Mouse (Mus musculus) cerebellum, adult 2 months (tissue): Measurements from ENCODE around the gene Olfr171. TPM values are rescaled to one million over a fixed set of nuclear protein-coding genes. Genes with fewer than 3 reads are reported as not detected.
"Not testable (repeated sequence)": the region's sequence is repeated elsewhere in the genome, so short reads cannot be mapped to it uniquely, and the experiment has no call there.

Source experiments
- DNase-seq, 2 experiments: peaks; one replicate each; pipeline ENCODE4 v3.0.0; 2021
- H3K27ac ChIP-seq: fragments of 200-500 bp; 2 replicates; pipeline ENCODE4 v1.5.1; 2012; ENCODE audit warnings: low read length, control low read depth, inconsistent platforms; ENCODE audit not compliant: insufficient read depth
- H3K27me3 ChIP-seq: fragments of 200-500 bp; 2 replicates; pipeline ENCODE4 v1.6.1; 2012; ENCODE audit warnings: inconsistent platforms, mild to moderate bottlenecking, low read length, moderate library complexity; ENCODE audit not compliant: control insufficient read depth, insufficient read depth
- H3K4me1 ChIP-seq: fragments of 200-500 bp; 2 replicates; pipeline ENCODE4 v1.6.1; 2011; ENCODE audit warnings: low read length; ENCODE audit not compliant: control insufficient read depth, insufficient read depth
- H3K4me3 ChIP-seq: fragments of 200-500 bp; replicated peaks from 2 replicates; pipeline ENCODE3; 2011; ENCODE audit warnings: mild to moderate bottlenecking, low read depth, low read length, control low read depth; ENCODE audit not compliant: insufficient read depth
- CTCF ChIP-seq: fragments of 200-500 bp; IDR thresholded peaks from 2 replicates; pipeline ENCODE4 v1.5.1; 2011; ENCODE audit warnings: low read depth, mild to moderate bottlenecking, control low read depth, low read length, moderate library complexity, borderline replicate concordance; ENCODE audit not compliant: insufficient read depth
- POLR2A ChIP-seq: fragments of 200-500 bp; IDR thresholded peaks from 2 replicates; pipeline ENCODE4 v1.6.1; 2011; ENCODE audit warnings: low read length, control low read depth, borderline replicate concordance; ENCODE audit not compliant: insufficient read depth
- WGBS: fragments of 180-500 bp; shearing (Covaris S2); methylation state at CpG from one replicate; pipeline ENCODE4 v1.1.7; 2018; 5-methylcytosine and 5-hydroxymethylcytosine counted together
- polyA plus RNA-seq: library from polyadenylated mRNA; depleted of rRNA; stranded (reverse); fragments of >200 nt; gene quantifications from 2 replicates; pipeline ENCODE4 v1.2.3, GENCODE M21; 2012; rRNA removed

Gene Olfr171
- not detected in 2 replicates for polyA plus RNA-seq

DNA sequence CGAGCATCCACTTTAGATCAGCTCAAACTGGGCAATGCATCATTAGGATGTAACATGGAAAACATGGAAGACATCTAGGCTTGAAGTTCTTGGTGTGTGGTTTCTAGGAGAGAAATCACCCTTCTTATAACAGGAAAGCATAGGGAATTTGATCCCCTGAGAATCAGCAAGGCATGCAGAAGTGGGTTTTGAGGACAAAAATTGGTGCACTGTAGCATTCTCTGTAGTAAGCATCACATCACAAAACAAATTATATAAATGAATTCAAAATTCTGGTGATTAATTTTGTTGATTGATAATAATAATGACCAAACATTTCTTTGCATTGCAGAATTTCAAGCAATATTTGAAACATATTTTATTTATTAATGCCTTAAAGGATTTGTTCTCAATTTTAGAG lies at the start of gene Olfr171:
Olfr171 (minus strand) TSS at position 101 of the 400 bp plus-strand sequence.
- DNase-seq, result no peak
- TF ChIP-seq CTCF, result no peak
- TF ChIP-seq POLR2A, result no peak
- 80% methylated on average over 1 of the region's 1 CpGs for WGBS

DNA sequence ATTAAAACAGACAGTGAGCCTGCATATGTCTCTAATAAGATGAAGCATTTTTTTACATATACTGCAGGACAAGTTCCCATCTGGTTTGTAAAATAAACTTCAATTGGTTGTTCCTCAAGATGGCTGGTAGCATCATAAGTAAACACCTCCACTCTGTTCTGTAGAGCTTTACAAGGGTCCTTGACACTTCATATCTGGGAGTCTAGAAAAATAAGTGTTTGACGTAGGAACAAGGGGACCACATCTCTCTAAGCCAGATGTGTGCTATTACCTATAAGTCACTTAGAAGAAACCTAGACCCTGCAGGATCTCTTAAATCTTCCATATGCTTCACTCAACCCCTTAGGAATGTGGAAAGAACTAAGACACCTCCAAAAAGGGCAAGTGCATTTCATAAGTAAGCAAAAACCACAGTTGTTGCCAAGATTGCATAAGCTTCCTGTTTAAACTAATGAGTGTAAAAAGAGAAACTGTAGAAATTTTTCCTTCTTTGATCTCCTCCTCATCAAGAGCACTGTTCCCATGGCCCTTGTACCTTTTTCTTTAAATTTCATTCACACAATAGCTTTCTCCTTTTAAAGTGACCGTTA lies 41.1 kb upstream of the Olfr171 start:
- H3K27ac ChIP-seq, result no peak overlapping the region
- H3K4me3 ChIP-seq, result no peak overlapping the region
- H3K27me3 ChIP-seq, result no peaks in the 10 kb centered on the region
- DNase-seq, result no peak
- WGBS, result 85% methylated on average over 2 of the region's 2 CpGs
- no peaks in the 10 kb centered on the region for H3K4me1 ChIP-seq
- TF ChIP-seq CTCF (no peak), POLR2A (no peak)

More for the DNA sequence above, at the start of gene Olfr171:
- Histone ChIP-seq H3K27me3 (no peaks in the 10 kb centered on the region), H3K4me3 (no peak within 1 kb of the TSS), H3K27ac (no peak within 1 kb of the TSS), H3K4me1 (no peaks in the 10 kb centered on the region)

DNA sequence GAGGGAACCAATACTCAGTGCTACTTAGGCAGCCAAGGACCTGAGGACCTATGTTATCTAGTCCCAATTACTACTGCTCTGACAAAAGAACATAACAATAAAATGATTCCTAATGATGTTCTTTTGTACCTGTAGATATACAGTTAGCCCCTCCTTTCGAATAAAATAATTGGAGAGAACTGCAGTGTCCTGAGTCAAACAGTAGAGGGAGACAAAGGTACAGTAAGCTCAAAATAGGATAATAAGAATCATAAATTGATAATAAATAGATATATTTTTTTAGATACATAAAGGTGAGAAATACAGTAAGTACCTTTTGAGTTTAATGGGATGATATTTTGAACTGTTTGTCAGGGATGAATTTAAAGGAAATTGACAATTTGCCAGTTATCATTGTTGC lies 36.6 kb upstream of the Olfr171 start:
- TF ChIP-seq CTCF, result no peak
- TF ChIP-seq POLR2A, result no peak
- H3K4me3 ChIP-seq, result no peak overlapping the region
- WGBS, result 47% methylated on average over 1 of the region's 1 CpGs
- DNase-seq, result no peak
- H3K27ac ChIP-seq, result no peak overlapping the region
- no peaks in the 10 kb centered on the region for H3K4me1 ChIP-seq
- no peaks in the 10 kb centered on the region for H3K27me3 ChIP-seq

DNA sequence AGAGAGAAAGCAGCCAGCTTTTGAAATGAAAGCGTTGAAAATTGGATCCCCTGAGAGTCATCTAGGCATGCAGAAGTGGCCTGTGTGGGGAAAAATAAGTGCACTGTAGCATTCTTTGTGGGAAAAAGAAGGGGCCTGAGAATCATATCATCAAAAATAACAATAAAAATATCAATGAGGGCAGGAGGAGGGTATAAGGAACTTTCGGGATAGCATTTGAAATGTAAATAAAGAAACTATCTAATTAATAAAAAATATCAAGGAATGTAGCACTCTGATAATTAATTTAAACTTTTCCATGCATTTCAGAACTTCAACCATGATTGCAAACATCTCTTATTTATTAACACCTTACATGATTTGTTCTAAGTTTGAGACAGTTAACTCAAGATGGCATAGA lies 17.9 kb downstream of the Olfr171 start, which contains the start of gene Olfr170:
Olfr170 (minus strand) TSS at position 101 of the 400 bp plus-strand sequence.
- not testable (repeated sequence) for H3K4me3 ChIP-seq, H3K27me3 ChIP-seq, DNase-seq, H3K27ac ChIP-seq, H3K4me1 ChIP-seq
- WGBS, result 64% methylated on average over 2 of the region's 2 CpGs

DNA sequence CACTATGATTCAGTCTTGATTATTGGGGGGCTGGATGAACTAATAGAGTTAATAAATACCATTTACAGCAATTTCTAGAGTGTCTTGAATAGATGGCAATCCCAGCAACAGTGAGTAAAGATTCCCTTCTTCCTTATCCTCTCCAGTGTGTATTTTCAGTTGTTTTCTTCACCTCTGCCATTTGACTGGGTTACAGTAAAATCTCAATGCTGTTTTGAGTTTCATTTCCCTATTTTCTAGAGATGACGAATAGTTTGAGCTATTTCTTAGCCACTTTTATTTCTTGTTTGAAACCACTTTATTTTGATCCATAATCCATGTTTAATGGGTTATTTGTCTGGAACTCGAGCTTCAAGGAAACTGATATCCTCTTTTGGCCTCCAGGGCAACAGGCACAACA lies 26.6 kb downstream of the Olfr171 start:
- no peak overlapping the region for H3K27ac ChIP-seq
- no peaks in the 10 kb centered on the region for H3K4me1 ChIP-seq
- TF ChIP-seq POLR2A, result no peak
- no peak for TF ChIP-seq CTCF
- no peak for DNase-seq
- H3K4me3 ChIP-seq, result no peak overlapping the region
- no peaks in the 10 kb centered on the region for H3K27me3 ChIP-seq
- 53% methylated on average over 2 of the region's 2 CpGs for WGBS

Other genes starting within 250 kb of the Olfr171 start
- not detected in 2 replicates for gene Olfr165, start 206.8 kb downstream of the Olfr171 start, polyA plus RNA-seq
- gene Olfr166, start 146.2 kb downstream of the Olfr171 start, polyA plus RNA-seq, result not detected in 2 replicates
- not detected in 2 replicates for gene Olfr167, start 107.7 kb downstream of the Olfr171 start, polyA plus RNA-seq
- not detected in 2 replicates for gene Olfr168, start 94.4 kb downstream of the Olfr171 start, polyA plus RNA-seq
- gene Olfr169, start 58.1 kb downstream of the Olfr171 start, polyA plus RNA-seq, result not detected in 2 replicates
- gene Olfr170, start 18.0 kb downstream of the Olfr171 start, polyA plus RNA-seq, result not detected in 2 replicates
- not detected in 2 replicates for gene Lamp3, start 76.5 kb upstream of the Olfr171 start, polyA plus RNA-seq
- 5.1 and 7.2 TPM in 2 replicates for gene B3gnt5, start 130.3 kb upstream of the Olfr171 start, polyA plus RNA-seq